ENCODE assay signal across 7 mouse cellular contexts in genomic region chr2:26298208-26298855, GRCm38 (mm10). TPM values are rescaled to one million over a fixed set of nuclear protein-coding genes. Genes with fewer than 3 reads are reported as not detected.
DNase-seq lines count a peak whose midpoint lies in the region; ATAC-seq and TF ChIP-seq lines count a peak whose summit lies in the region.

No protein-coding gene starts in this region.

- 5% methylated on average over 10 of the region's 10 CpGs for WGBS in thymus, adult 2 months

- H3K4me3 ChIP-seq in thymus, adult 2 months (ENCODE audit: control insufficient read depth, insufficient read depth, low read length), result no peak overlapping the region

- peak; percentile 47 for DNase-seq in thymus, postnatal 4 days
- no peak for DNase-seq in thymus, adult 2 months
- peak; percentile 49 to 55 for DNase-seq in cerebellum, postnatal 36 days
- DNase-seq in left cerebral cortex, postnatal 36 days (ENCODE audit: low spot score in 2 of 2), result peak; percentile 74 to 80
- peak; percentile 89 for DNase-seq in retina, embryonic 14.5 days (ENCODE audit: low spot score)
- no peak for DNase-seq in yolk sac, embryonic 10.5 days (ENCODE audit: low spot score)

- no peaks in the 10 kb centered on the region for H3K27me3 ChIP-seq in thymus, adult 2 months (ENCODE audit: control insufficient read depth, insufficient read depth, low read length)

- H3K27ac ChIP-seq in thymus, adult 2 months (ENCODE audit: control insufficient read depth, insufficient read depth, low read length), result no peak overlapping the region

- intact Hi-C loops in left cerebral cortex, postnatal 36 days (cut with DNase I), result no loop called here

- H3K36me3 ChIP-seq in thymus, adult 2 months (ENCODE audit: control insufficient read depth, insufficient read depth, low read length), result no peaks in the 10 kb centered on the region

- TF ChIP-seq CTCF in thymus, adult 2 months (IDR thresholded peaks at IDR 0.05; ENCODE audit: borderline replicate concordance, control insufficient read depth, extremely low read depth, insufficient read depth, low read length, poor library complexity), result no peak

- ATAC-seq in hematopoietic stem cell, adult 5-6 weeks (replicated peaks in 1 of 2; ENCODE audit: insufficient read depth in 1 of 2, low FRiP score in 2 of 2, low TSS enrichment in 1 of 2, low read depth in 1 of 2, poor library complexity in 2 of 2, severe bottlenecking in 2 of 2), result peak; percentile 90 to 93

- H3K4me1 ChIP-seq in thymus, adult 2 months (replicated peaks; ENCODE audit: control insufficient read depth, insufficient read depth, low read length), result peaks cover 3% of the 10 kb centered on the region; the same call in 1 of the 2 replicates

- TF ChIP-seq POLR2A in thymus, adult 2 months (IDR thresholded peaks at IDR 0.05; ENCODE audit: control insufficient read depth, extremely low read depth, insufficient read depth, low read length, poor library complexity), result no peak

RNA-seq across cellular contexts. Expression of gene Ccdc187, which starts 4.0 kb away (rescaled TPM):
- 0.19 and 0.23 TPM in 2 replicates for polyA plus RNA-seq in thymus, adult 2 months (2012; rRNA removed)
- total RNA-seq in hematopoietic stem cell, adult 5-6 weeks (2017), result not detected in 2 replicates
- total RNA-seq in left cerebral cortex, postnatal 36 days (2021), result 1 to 10 TPM; 1.3 to 3.5 TPM

RNA-seq across cellular contexts. Expression of gene Gpsm1, which starts 17.0 kb away (rescaled TPM):
- polyA plus RNA-seq in thymus, adult 2 months (2012; rRNA removed), result 39.7 and 57.7 TPM in 2 replicates
- total RNA-seq in hematopoietic stem cell, adult 5-6 weeks (2017), result 19.9 and 29.3 TPM in 2 replicates
- total RNA-seq in left cerebral cortex, postnatal 36 days (2021), result 10 to 100 TPM; 44.4 to 58.4 TPM

RNA-seq across cellular contexts. Expression of gene Dnlz, which starts 53.6 kb away (rescaled TPM):
- 31.5 and 32.0 TPM in 2 replicates for polyA plus RNA-seq in thymus, adult 2 months (2012; rRNA removed)
- 6.4 and 11.1 TPM in 2 replicates for total RNA-seq in hematopoietic stem cell, adult 5-6 weeks (2017)
- 10 to 100 TPM; 27.5 to 28.7 TPM for total RNA-seq in left cerebral cortex, postnatal 36 days (2021)

Comparison
In these comparisons a context has a peak if more than half of its experiments do, and no peak if none do; other contexts are left out.
1. DNase-seq: peak in thymus, postnatal 4 days (single experiment), cerebellum, postnatal 36 days (2 of 2), left cerebral cortex, postnatal 36 days (2 of 2) and retina, embryonic 14.5 days (single experiment); none in thymus, adult 2 months (single experiment) and yolk sac, embryonic 10.5 days (single experiment).